In genomic region chr2:169346107-169346506, GRCm38 (mm10) we compare ENCODE assay signal across 24 mouse cellular contexts.
DNase-seq lines count a peak whose midpoint lies in the region; ATAC-seq and TF ChIP-seq lines count a peak whose summit lies in the region.
"Had no signal": no experiment of that assay in that cellular context is flagged by ENCODE, and none has a peak within 500 bp of the region (broad histone marks: within the 10 kb centered on the region; RNA-seq: fewer than 3 reads in every experiment).

No protein-coding gene starts in this region.

- DNase-seq in forebrain, embryonic 14.5 days (ENCODE audit: low spot score), result peak; percentile 23
- DNase-seq in brain, embryonic 14.5 days (ENCODE audit: low read depth), result peak; percentile 61
- DNase-seq in hindbrain, postnatal 0 days (ENCODE audit: low spot score), result peak; percentile 5
- no peak for DNase-seq in ovary, postnatal 14 days (ENCODE audit: low spot score)
- no peak for DNase-seq in layer of hippocampus, adult 9-10 months (ENCODE audit: low spot score)
- no peak for DNase-seq in left cerebral cortex, postnatal 36 days (ENCODE audit: low spot score in 2 of 2)
- DNase-seq: adrenal gland, postnatal 25 days; cerebellum, adult 11 months; gastrocnemius, postnatal 14 days; heart, adult 11 months; kidney, adult 11 months; kidney, postnatal 4 days; lung, adult 2 months; lung, postnatal 14 days; right cerebral cortex, adult 18-20 months; thymus, postnatal 25 days had no signal

- H3K4me3 ChIP-seq in forebrain, embryonic 14.5 days (ENCODE audit: low read depth, low read length), result no peak overlapping the region
- H3K4me3 ChIP-seq in forebrain, embryonic 12.5 days (replicated peaks), result no peak overlapping the region
- no peak overlapping the region for H3K4me3 ChIP-seq in hindbrain, postnatal 0 days (ENCODE audit: low read length)
- H3K4me3 ChIP-seq in midbrain, embryonic 15.5 days, result no peak overlapping the region
- H3K4me3 ChIP-seq: kidney, embryonic 15.5 days; left cerebral cortex, adult 2 months; stomach, embryonic 15.5 days had no signal

- H3K36me3 ChIP-seq in forebrain, embryonic 14.5 days (ENCODE audit: control insufficient read depth, insufficient read depth, low read length), result no peaks in the 10 kb centered on the region
- H3K36me3 ChIP-seq in forebrain, embryonic 12.5 days (replicated peaks), result no peaks in the 10 kb centered on the region
- H3K36me3 ChIP-seq in hindbrain, postnatal 0 days (ENCODE audit: insufficient read depth, low read length), result no peaks in the 10 kb centered on the region
- no peaks in the 10 kb centered on the region for H3K36me3 ChIP-seq in midbrain, embryonic 15.5 days (replicated peaks)
- H3K36me3 ChIP-seq: kidney, embryonic 15.5 days; stomach, embryonic 15.5 days had no signal

- no peak for TF ChIP-seq CTCF in brain, embryonic 14.5 days (IDR thresholded peaks at IDR 0.05; ENCODE audit: borderline replicate concordance, extremely low read depth, insufficient read depth, insufficient read length)
- no peak for TF ChIP-seq CTCF in hindbrain, postnatal 0 days (IDR thresholded peaks at IDR 0.05; ENCODE audit: low read depth)

- no peaks in the 10 kb centered on the region for H3K4me1 ChIP-seq in forebrain, embryonic 14.5 days (ENCODE audit: control insufficient read depth, insufficient read depth, low read length)
- no peaks in the 10 kb centered on the region for H3K4me1 ChIP-seq in forebrain, embryonic 12.5 days
- H3K4me1 ChIP-seq in hindbrain, postnatal 0 days (ENCODE audit: insufficient read depth, low read length), result no peaks in the 10 kb centered on the region
- H3K4me1 ChIP-seq in midbrain, embryonic 15.5 days, result peaks cover 8% of the 10 kb centered on the region; the same call in 1 of the 2 replicates
- H3K4me1 ChIP-seq: kidney, embryonic 15.5 days; stomach, embryonic 15.5 days had no signal

- H3K27ac ChIP-seq in forebrain, embryonic 14.5 days (ENCODE audit: low read depth, low read length), result no peak overlapping the region; the same call in 1 of the 2 replicates
- no peak overlapping the region for H3K27ac ChIP-seq in forebrain, embryonic 12.5 days
- H3K27ac ChIP-seq in hindbrain, postnatal 0 days, result no peak overlapping the region
- H3K27ac ChIP-seq in midbrain, embryonic 15.5 days, result peak overlapping the region; percentile 39; the same call in 1 of the 2 replicates
- H3K27ac ChIP-seq: kidney, embryonic 15.5 days; left cerebral cortex, adult 2 months; stomach, embryonic 15.5 days had no signal

- TF ChIP-seq POLR2A in brain, embryonic 14.5 days (IDR thresholded peaks at IDR 0.05; ENCODE audit: borderline replicate concordance, extremely low read depth, insufficient read depth, insufficient read length, poor library complexity, severe bottlenecking), result no peak

- WGBS in forebrain, embryonic 14.5 days, result 24% methylated on average over 10 of the region's 10 CpGs
- WGBS in forebrain, embryonic 12.5 days, result 41% methylated on average over 10 of the region's 10 CpGs
- 26% methylated on average over 10 of the region's 10 CpGs for WGBS in hindbrain, postnatal 0 days
- 25% methylated on average over 10 of the region's 10 CpGs for WGBS in midbrain, embryonic 15.5 days

- H3K9me3 ChIP-seq in forebrain, embryonic 14.5 days (replicated peaks; ENCODE audit: control insufficient read depth, low read length), result no peaks in the 10 kb centered on the region
- no peaks in the 10 kb centered on the region for H3K9me3 ChIP-seq in forebrain, embryonic 12.5 days
- no peaks in the 10 kb centered on the region for H3K9me3 ChIP-seq in hindbrain, postnatal 0 days (ENCODE audit: low read length)
- no peaks in the 10 kb centered on the region for H3K9me3 ChIP-seq in midbrain, embryonic 15.5 days
- H3K9me3 ChIP-seq: stomach, embryonic 15.5 days had no signal

- no peak overlapping the region for H3K4me2 ChIP-seq in forebrain, embryonic 14.5 days (ENCODE audit: low read length)
- no peak overlapping the region for H3K4me2 ChIP-seq in forebrain, embryonic 12.5 days
- no peak overlapping the region for H3K4me2 ChIP-seq in hindbrain, postnatal 0 days (ENCODE audit: low read depth, low read length)
- H3K4me2 ChIP-seq in midbrain, embryonic 15.5 days, result 0 out of 2 replicates have a peak overlapping the region, but pooled peaks have one; percentile 7
- H3K4me2 ChIP-seq: heart, embryonic 11.5 days; kidney, embryonic 15.5 days; liver, embryonic 11.5 days; stomach, embryonic 15.5 days had no signal

- H3K27me3 ChIP-seq in forebrain, embryonic 14.5 days (replicated peaks; ENCODE audit: control insufficient read depth, insufficient read depth, low read length), result no peaks in the 10 kb centered on the region
- H3K27me3 ChIP-seq in forebrain, embryonic 12.5 days, result no peaks in the 10 kb centered on the region
- no peaks in the 10 kb centered on the region for H3K27me3 ChIP-seq in hindbrain, postnatal 0 days (ENCODE audit: insufficient read depth, low read length)
- no peaks in the 10 kb centered on the region for H3K27me3 ChIP-seq in midbrain, embryonic 15.5 days (replicated peaks)
- H3K27me3 ChIP-seq: kidney, embryonic 15.5 days; stomach, embryonic 15.5 days had no signal

- H3K9ac ChIP-seq in forebrain, embryonic 14.5 days (ENCODE audit: low read length), result no peak overlapping the region; the same call in 1 of the 2 replicates
- no peak overlapping the region for H3K9ac ChIP-seq in forebrain, embryonic 12.5 days
- no peak overlapping the region for H3K9ac ChIP-seq in hindbrain, postnatal 0 days (replicated peaks; ENCODE audit: low read length)
- H3K9ac ChIP-seq in midbrain, embryonic 15.5 days, result no peak overlapping the region
- H3K9ac ChIP-seq: kidney, embryonic 15.5 days; stomach, embryonic 15.5 days had no signal

- ATAC-seq in forebrain, embryonic 14.5 days, result no peak
- ATAC-seq in forebrain, embryonic 12.5 days (ENCODE audit: low FRiP score), result no peak
- ATAC-seq in hindbrain, postnatal 0 days, result no peak
- ATAC-seq in midbrain, embryonic 15.5 days (replicated peaks), result no peak
- ATAC-seq: CD4-positive, CD25-positive, alpha-beta regulatory T cell, adult 4 months had no signal

- intact Hi-C loops in left cerebral cortex, postnatal 36 days (cut with DNase I), result no loop called here

Comparison
In these comparisons a context has a peak if more than half of its experiments do, and no peak if none do; other contexts are left out.
1. DNase-seq: peak in forebrain, embryonic 14.5 days (single experiment), brain, embryonic 14.5 days (single experiment) and hindbrain, postnatal 0 days (single experiment); none in ovary, postnatal 14 days (single experiment), layer of hippocampus, adult 9-10 months (single experiment) and left cerebral cortex, postnatal 36 days (0 of 2).